Mouse (Mus musculus): ENCODE results near the gene Slc10a1.

Gene Slc10a1

DNA sequence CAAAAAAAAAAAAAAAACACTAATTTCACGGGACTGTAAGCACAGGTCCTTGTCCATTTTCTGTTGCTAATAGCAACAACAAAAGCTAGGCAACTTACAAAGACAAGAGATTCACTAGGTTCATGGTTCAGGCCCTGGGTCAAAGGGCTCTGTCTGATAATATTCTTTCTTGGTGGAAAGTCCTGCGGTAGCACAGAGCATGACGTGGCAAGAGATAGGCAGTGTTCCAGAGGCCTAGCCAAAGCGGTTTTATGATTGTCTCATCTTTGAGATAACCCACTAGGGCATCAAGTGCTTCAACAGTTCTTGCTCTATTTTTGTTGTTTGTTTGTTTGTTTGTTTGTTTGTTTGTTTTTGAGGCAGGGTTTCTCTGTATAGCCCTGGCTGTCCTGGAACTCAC lies 42.0 kb downstream of the Slc10a1 start:
- no peak for DNase-seq

DNA sequence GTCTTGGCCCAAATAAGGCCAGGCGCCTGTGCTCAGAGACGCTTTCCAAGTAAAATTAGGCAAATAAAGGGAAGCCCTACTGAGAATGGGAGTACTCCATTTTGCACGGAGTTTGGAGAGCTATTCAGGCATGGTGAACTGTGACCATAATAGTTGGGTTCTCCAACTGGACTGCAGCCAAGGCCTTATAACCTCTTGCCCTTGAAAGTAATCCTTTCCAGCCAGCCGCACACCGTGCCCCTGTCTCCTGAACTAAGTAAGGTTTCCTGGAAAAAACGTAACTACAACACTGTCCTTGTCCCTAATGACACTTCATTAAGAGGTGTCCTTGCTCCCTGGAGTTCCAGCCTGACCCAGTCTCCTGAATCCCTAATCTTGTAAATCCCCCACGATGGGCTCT lies 42.6 kb downstream of the Slc10a1 start:
- no peak for DNase-seq

DNA sequence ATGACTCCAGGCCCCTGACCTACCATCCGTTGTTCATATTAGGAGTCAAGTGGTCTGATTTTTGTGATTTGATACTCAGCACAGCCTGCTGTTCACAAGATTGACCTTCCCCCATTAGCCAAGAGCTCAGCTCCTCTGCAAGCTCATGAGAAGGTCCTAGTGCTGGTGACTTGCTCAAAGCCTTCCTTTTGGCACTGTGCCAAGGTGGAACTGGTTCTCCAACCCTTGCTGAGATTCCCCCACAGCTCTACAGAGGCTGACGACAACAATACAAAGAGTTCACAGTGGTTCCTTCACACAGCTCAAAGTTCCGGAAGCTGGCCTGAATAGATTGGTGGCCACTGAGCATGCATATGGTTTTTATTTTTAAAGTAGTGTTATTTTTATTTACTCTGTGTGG lies 44.3 kb downstream of the Slc10a1 start:
- peak; percentile 80 for DNase-seq

DNA sequence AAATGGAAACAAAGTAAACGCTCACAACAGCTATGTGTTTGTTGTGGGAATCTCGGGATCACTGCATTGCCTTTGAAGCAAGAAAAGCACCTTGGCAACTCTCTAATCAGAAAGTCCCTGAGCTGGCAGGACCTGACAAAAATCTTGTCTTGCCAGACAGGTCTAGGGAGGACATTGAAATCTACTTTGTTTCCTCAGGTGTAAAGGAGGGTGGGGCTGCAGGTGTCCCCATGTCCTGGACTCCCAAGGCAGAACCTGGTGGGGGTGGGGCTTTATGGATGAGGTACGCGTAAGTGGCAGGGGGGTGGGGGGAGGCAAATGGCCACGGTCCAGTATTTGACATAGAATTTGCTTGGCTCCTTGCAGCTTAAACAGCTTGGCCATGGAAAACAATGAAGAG lies 44.9 kb downstream of the Slc10a1 start:
- peak; percentile 40 for DNase-seq

DNA sequence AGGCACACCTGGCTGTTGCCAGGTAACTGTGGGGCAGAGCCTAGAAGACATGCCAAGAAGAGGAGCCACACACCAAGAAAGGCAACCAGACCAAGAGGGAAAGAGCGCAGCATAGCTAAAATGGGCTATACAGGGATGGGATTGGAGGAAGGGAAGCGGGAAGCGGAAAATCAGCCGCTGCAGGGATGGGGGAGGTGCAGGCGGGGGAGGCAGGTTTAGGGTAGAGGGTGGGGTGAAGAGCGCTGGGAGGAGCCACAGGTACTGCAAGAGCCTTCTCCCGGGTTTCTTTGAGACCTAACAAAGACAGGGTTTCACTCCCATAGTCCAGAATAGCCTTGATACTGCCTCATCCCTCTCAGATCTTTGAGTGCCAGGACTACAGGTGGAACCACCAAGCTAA lies 45.6 kb downstream of the Slc10a1 start:
- peak; percentile 51 for DNase-seq

DNA sequence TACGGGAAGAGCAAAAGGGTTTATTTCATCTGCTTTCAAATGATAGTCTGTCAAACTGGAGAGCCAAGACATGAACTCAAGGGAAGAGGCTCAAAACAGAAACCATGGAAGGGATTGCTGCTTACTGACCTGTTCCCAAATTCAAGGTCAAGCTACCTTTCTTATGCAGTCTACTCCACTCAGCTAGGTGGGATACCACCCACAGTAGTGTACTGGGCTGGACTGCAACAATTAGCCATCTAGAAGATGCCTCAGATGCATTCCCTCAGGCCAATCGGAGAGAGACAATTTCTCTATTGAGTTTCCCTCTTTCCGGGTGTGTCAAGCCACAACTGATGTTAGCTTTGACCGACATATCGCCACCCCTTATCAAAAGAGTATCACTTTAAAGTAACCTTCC lies 47.2 kb downstream of the Slc10a1 start:
- no peak for DNase-seq

DNA sequence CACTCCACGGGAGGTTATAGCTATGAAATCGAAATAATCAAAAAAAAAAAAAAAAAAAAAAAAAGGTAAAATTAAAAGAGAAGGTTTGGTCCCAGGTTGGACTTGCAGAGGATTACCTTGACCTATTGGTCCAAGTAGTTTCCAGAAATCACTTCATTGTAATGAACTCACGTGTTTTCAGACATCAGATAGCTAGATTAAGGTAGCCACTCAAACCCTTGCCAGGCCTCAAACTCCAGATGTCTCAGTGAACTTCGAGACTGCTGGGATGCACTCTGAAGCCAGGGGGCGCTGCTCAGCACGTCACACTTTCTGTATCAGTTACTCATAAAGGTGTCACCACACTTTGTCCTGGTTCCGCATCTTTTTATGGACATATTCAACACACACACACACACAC lies 50.7 kb downstream of the Slc10a1 start:
- DNase-seq: peak; percentile 78

DNA sequence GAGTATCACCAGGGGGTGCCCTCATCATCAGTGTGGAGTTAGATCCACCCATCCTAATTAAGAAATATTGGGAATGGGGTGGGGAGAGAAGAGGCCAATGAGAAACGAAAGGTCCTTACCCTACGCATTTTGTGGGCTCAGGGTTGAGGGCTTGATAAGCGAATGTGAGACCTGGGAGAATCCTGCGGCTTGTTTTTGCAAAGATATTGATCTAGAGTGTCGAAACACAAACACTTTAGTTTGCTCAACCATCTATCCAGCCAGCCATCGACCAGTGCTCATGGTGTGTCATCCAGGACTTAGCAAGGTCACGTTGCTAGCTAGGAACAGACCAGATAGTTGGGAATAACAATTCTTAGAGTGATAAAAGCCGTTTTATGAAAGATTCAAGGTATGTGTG lies 58.9 kb downstream of the Slc10a1 start:
- DNase-seq: no peak

Measured in lung, postnatal 36 days (tissue).